Mouse (Mus musculus): ENCODE data around the gene Impg1. TPM values are rescaled to one million over a fixed set of nuclear protein-coding genes. Genes with fewer than 3 reads are reported as not detected.

The Impg1 gene
- polyA plus RNA-seq, 1 experiment from 2014 or later, result not detected

GRCm38 (mm10) chr9:80277770-80278169 is 187.5 kb downstream of the Impg1 start:
- Histone ChIP-seq H3K27me3 (no peaks in the 10 kb centered on the region), H3K27ac (replicated peaks) (no peak overlapping the region), H3K4me1 (replicated peaks) (no peaks in the 10 kb centered on the region), H3K4me2 (no peak overlapping the region), H3K9me3 (replicated peaks) (no peaks in the 10 kb centered on the region), H3K36me3 (replicated peaks) (0 out of 2 replicates have a peak, but pooled peaks cover 6% of the 10 kb centered on the region), H3K9ac (no peak overlapping the region), H3K4me3 (replicated peaks) (no peak overlapping the region)
- WGBS (ENCODE audit: insufficient replicate concordance), result 49% methylated on average over 6 of the region's 6 CpGs
- no peak for ATAC-seq (ENCODE audit: insufficient read depth)

- Histone ChIP-seq H3K4me2 (no peak overlapping the region), H3K9ac (no peak overlapping the region), H3K4me3 (replicated peaks) (no peak overlapping the region), H3K4me1 (replicated peaks) (no peaks in the 10 kb centered on the region), H3K36me3 (replicated peaks) (0 out of 2 replicates have a peak, but pooled peaks cover 6% of the 10 kb centered on the region), H3K27me3 (no peaks in the 10 kb centered on the region), H3K9me3 (replicated peaks) (no peaks in the 10 kb centered on the region), H3K27ac (replicated peaks) (no peak overlapping the region)
- WGBS (ENCODE audit: insufficient replicate concordance), result 57% methylated on average over 2 of the region's 2 CpGs
- no peak for ATAC-seq (ENCODE audit: insufficient read depth)
Measured at GRCm38 (mm10) chr9:80277157-80277556, 188.1 kb downstream of the Impg1 start.

GRCm38 (mm10) chr9:80275772-80276134 is 189.5 kb downstream of the Impg1 start:
- ATAC-seq (ENCODE audit: insufficient read depth), result no peak
- no peak overlapping the region for H3K27ac ChIP-seq (replicated peaks)
- H3K4me1 ChIP-seq (replicated peaks), result no peaks in the 10 kb centered on the region
- H3K4me2 ChIP-seq, result no peak overlapping the region
- H3K9me3 ChIP-seq (replicated peaks), result no peaks in the 10 kb centered on the region
- H3K27me3 ChIP-seq, result no peaks in the 10 kb centered on the region
- no peak overlapping the region for H3K4me3 ChIP-seq (replicated peaks)
- H3K36me3 ChIP-seq (replicated peaks), result 0 out of 2 replicates have a peak, but pooled peaks cover 6% of the 10 kb centered on the region
- H3K9ac ChIP-seq, result no peak overlapping the region
- 58% methylated on average over 1 of the region's 1 CpGs for WGBS (ENCODE audit: insufficient replicate concordance)

- ATAC-seq (ENCODE audit: insufficient read depth), result no peak
- Histone ChIP-seq H3K27ac (replicated peaks) (no peak overlapping the region), H3K4me1 (replicated peaks) (no peaks in the 10 kb centered on the region), H3K4me2 (no peak overlapping the region), H3K9me3 (replicated peaks) (no peaks in the 10 kb centered on the region), H3K36me3 (replicated peaks) (0 out of 2 replicates have a peak, but pooled peaks cover 6% of the 10 kb centered on the region), H3K27me3 (no peaks in the 10 kb centered on the region), H3K9ac (no peak overlapping the region), H3K4me3 (replicated peaks) (no peak overlapping the region)
- 64% methylated on average over 8 of the region's 8 CpGs for WGBS (ENCODE audit: insufficient replicate concordance)
Measured at GRCm38 (mm10) chr9:80275053-80275771, 190.1 kb downstream of the Impg1 start.

- H3K27me3 ChIP-seq, result no peaks in the 10 kb centered on the region
- no peak for ATAC-seq (ENCODE audit: insufficient read depth)
- no peaks in the 10 kb centered on the region for H3K9me3 ChIP-seq (replicated peaks)
- 66% methylated on average over 1 of the region's 1 CpGs for WGBS (ENCODE audit: insufficient replicate concordance)
- H3K27ac ChIP-seq (replicated peaks), result no peak overlapping the region
- H3K9ac ChIP-seq, result no peak overlapping the region
- H3K36me3 ChIP-seq (replicated peaks), result 0 out of 2 replicates have a peak, but pooled peaks cover 6% of the 10 kb centered on the region
- H3K4me3 ChIP-seq (replicated peaks), result no peak overlapping the region
- no peaks in the 10 kb centered on the region for H3K4me1 ChIP-seq (replicated peaks)
- H3K4me2 ChIP-seq, result no peak overlapping the region
Measured at GRCm38 (mm10) chr9:80272951-80273350, 192.3 kb downstream of the Impg1 start.

GRCm38 (mm10) chr9:80269596-80269995 is 195.7 kb downstream of the Impg1 start:
- Histone ChIP-seq H3K9me3 (replicated peaks) (no peaks in the 10 kb centered on the region), H3K36me3 (replicated peaks) (no peaks in the 10 kb centered on the region), H3K27ac (replicated peaks) (no peak overlapping the region), H3K9ac (no peak overlapping the region), H3K4me3 (replicated peaks) (no peak overlapping the region), H3K4me2 (no peak overlapping the region), H3K4me1 (replicated peaks) (no peaks in the 10 kb centered on the region), H3K27me3 (no peaks in the 10 kb centered on the region)
- ATAC-seq (ENCODE audit: insufficient read depth), result no peak
- WGBS (ENCODE audit: insufficient replicate concordance), result 69% methylated on average over 8 of the region's 8 CpGs

- no peaks in the 10 kb centered on the region for H3K36me3 ChIP-seq (replicated peaks)
- H3K4me2 ChIP-seq, result no peak overlapping the region
- no peaks in the 10 kb centered on the region for H3K27me3 ChIP-seq
- no peaks in the 10 kb centered on the region for H3K4me1 ChIP-seq (replicated peaks)
- no peak overlapping the region for H3K4me3 ChIP-seq (replicated peaks)
- H3K27ac ChIP-seq (replicated peaks), result no peak overlapping the region
- no peak overlapping the region for H3K9ac ChIP-seq
- ATAC-seq (ENCODE audit: insufficient read depth), result no peak
- no peaks in the 10 kb centered on the region for H3K9me3 ChIP-seq (replicated peaks)
- WGBS (ENCODE audit: insufficient replicate concordance), result 17% methylated on average over 7 of the region's 7 CpGs
Measured at GRCm38 (mm10) chr9:80266507-80266906, 198.8 kb downstream of the Impg1 start.

- Histone ChIP-seq H3K27me3 (no peaks in the 10 kb centered on the region), H3K9ac (no peak overlapping the region), H3K27ac (replicated peaks) (no peak overlapping the region), H3K4me2 (no peak overlapping the region), H3K4me3 (replicated peaks) (no peak overlapping the region), H3K36me3 (replicated peaks) (no peaks in the 10 kb centered on the region), H3K9me3 (replicated peaks) (no peaks in the 10 kb centered on the region), H3K4me1 (replicated peaks) (no peaks in the 10 kb centered on the region)
- no peak for ATAC-seq (ENCODE audit: insufficient read depth)
- 23% methylated on average over 7 of the region's 7 CpGs for WGBS (ENCODE audit: insufficient replicate concordance)
Measured at GRCm38 (mm10) chr9:80266086-80266485, 199.2 kb downstream of the Impg1 start.
